Mouse (Mus musculus) ES-Bruce4 (cell line): ENCODE measurements around the gene Acacb.

Experiments used
- CTCF ChIP-seq: IDR thresholded peaks from one replicate; pipeline ENCODE4 v1.8.1; 2011; ENCODE audit warnings: low read depth, low read length
- EP300 ChIP-seq: IDR thresholded peaks from 2 replicates; pipeline ENCODE4 v1.6.1; 2011; ENCODE audit warnings: low read depth, low read length; ENCODE audit not compliant: insufficient read depth
- POLR2A ChIP-seq: IDR thresholded peaks from one replicate; pipeline ENCODE4 v1.8.1; 2011; ENCODE audit warnings: low read length; ENCODE audit not compliant: insufficient read depth

GRCm38 (mm10) chr5:114163117-114163696 is 16.9 kb downstream of the Acacb start:
- TF ChIP-seq CTCF (no peak), POLR2A (no peak), EP300 (no peak)
